Mouse (Mus musculus) stomach, postnatal 0 days (tissue): Measurements from ENCODE around the gene Prdm1.

Experiments used
- CTCF ChIP-seq: IDR thresholded peaks from 2 replicates; pipeline ENCODE4 v1.5.1; 2016; ENCODE audit warnings: antibody characterized with exemption, low read depth, mild to moderate bottlenecking, moderate library complexity
- EP300 ChIP-seq: optimal IDR thresholded peaks from 2 replicates; pipeline ENCODE3; 2016; ENCODE audit warnings: antibody characterized with exemption

DNA sequence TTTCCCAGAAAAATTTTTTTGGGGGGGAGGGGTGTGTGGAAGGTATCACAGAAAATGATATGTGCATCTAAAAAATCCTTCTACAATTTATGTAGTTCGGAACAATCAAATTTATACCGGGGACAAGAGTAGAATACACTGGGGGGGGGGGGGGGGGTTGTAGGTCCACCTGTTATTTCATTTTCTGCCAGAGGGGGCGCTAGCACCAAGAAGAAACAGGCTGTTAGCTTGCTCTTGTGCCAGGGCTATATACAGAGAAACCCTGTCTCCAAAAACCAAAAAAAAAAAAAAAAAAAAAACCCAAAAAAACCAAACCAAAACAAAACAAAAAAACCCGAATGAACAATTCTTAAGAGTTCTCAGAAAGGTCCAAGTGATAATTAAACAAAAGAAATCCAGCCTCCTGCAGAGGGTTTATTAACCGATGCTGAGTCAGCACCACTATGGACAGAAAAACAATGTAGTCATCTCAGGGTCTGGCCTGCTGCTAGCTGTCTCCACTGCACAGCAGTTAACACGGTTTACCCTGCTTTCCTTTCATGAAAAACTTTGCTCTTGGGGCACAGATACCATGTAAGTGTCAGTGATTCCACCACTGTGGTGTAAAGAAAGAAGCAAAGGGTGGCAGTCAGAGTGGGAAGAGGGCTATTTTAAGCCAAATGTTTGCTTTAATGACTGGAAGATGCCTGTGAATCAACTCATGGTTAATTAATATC, 68.0 kb downstream of the Prdm1 start:
- TF ChIP-seq EP300, result no peak
- peak; percentile 65 for TF ChIP-seq CTCF
